Mouse (Mus musculus): ENCODE measurements around the gene Slc16a4. TPM values are rescaled to one million over a fixed set of nuclear protein-coding genes. Genes with fewer than 3 reads are reported as not detected.
A peak's percentile ranks its signal among the peaks of the same experiment; 100 is the strongest.

Slc16a4 gene
- polyA plus RNA-seq, 1 experiment from 2014 or later: 2.1 TPM

DNA sequence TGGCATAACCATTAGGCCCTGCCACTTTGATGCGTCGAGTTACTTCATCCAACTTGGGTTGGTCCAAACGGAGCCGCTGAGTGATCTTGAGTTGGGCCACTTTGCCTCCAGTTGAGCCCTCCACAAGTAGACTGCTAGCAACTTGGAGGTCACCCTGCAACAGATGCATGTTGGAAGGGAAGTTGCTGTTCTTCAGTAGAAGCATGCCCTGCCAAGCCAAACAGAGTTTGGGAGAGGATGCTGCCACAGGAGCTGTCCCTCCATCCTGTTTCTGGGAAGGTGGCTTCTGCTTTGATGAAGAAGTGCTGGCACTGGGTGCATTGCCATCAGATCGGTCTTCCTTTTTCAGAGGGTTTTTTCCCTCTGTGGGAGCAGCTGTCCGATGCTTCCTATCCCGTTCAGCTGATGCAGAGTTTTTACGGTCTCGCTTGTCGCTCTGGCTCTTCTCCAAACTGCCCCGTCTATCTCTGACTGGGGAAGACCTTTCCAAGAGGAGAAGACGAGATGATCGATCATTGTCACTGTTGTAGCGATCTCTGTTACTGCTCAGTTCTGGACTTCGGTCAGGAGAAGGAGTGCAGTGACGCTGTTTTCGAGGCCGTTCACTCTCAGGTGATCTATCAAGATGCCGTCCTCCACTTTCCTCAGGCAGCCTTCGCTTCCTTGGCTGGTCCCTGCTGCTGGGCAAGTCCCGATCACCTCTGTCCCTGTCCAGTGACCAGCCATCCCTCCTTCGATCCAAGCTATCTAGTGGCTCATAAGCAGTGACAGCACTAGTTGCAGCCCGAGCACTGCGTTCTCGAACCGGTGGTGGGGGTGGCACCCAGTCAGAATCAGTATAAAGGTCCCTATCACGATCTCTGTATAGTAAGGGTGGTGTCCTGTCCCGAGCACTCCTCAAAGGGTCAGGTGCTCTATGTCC, 39.7 kb downstream of the Slc16a4 start:
- peak overlapping the region; percentile 99 for H3K4me3 ChIP-seq (ENCODE audit: low read length)
- no peak overlapping the region for H3K27ac ChIP-seq (ENCODE audit: low read length)
- H3K4me1 ChIP-seq (replicated peaks; ENCODE audit: control insufficient read depth, insufficient read depth, low read length): peaks cover 25% of the 10 kb centered on the region
- peaks cover 17% of the 10 kb centered on the region for H3K36me3 ChIP-seq (ENCODE audit: control insufficient read depth, insufficient read depth, low read length)
- peak overlapping the region; percentile 94 for H3K4me2 ChIP-seq (ENCODE audit: low read depth, low read length)
- no peak for ATAC-seq (ENCODE audit: low read depth)
- H3K27me3 ChIP-seq (ENCODE audit: control insufficient read depth, insufficient read depth, low read depth, low read length): no peaks in the 10 kb centered on the region
- H3K9me3 ChIP-seq (ENCODE audit: control insufficient read depth, low read length): no peaks in the 10 kb centered on the region
- peak overlapping the region; percentile 96 for H3K9ac ChIP-seq (ENCODE audit: low read length)
- WGBS: 45% methylated on average over 28 of the region's 28 CpGs

DNA sequence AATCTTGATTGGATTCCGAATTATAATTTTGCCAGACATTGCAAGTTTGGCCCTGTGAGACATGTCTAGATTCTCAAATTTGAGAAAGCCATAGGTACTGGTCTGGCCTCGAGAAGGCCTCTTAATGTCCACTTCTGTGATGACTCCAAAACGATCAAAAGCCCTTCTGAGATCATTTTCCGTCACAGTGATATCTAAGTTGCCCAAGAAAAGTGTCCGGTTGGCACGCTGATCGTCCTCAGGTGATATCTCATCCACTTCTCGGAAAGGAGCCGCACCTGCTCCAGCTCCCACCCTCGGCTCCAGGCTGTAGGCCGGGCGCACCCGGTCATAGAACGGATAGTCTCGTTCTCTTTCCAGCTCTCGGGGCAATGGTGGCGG, 40.7 kb downstream of the Slc16a4 start:
- WGBS: 14% methylated on average over 17 of the region's 17 CpGs
- Histone ChIP-seq H3K36me3 (ENCODE audit: control insufficient read depth, insufficient read depth, low read length) (peaks cover 14% of the 10 kb centered on the region), H3K4me1 (replicated peaks; ENCODE audit: control insufficient read depth, insufficient read depth, low read length) (peaks cover 21% of the 10 kb centered on the region), H3K27me3 (ENCODE audit: control insufficient read depth, insufficient read depth, low read depth, low read length) (no peaks in the 10 kb centered on the region), H3K4me2 (ENCODE audit: low read depth, low read length) (peak overlapping the region; percentile 94), H3K4me3 (ENCODE audit: low read length) (peak overlapping the region; percentile 99), H3K9ac (ENCODE audit: low read length) (peak overlapping the region; percentile 96), H3K9me3 (ENCODE audit: control insufficient read depth, low read length) (no peaks in the 10 kb centered on the region), H3K27ac (ENCODE audit: low read length) (no peak overlapping the region; the same call in 1 of the 2 replicates)
- no peak for ATAC-seq (ENCODE audit: low read depth)

DNA sequence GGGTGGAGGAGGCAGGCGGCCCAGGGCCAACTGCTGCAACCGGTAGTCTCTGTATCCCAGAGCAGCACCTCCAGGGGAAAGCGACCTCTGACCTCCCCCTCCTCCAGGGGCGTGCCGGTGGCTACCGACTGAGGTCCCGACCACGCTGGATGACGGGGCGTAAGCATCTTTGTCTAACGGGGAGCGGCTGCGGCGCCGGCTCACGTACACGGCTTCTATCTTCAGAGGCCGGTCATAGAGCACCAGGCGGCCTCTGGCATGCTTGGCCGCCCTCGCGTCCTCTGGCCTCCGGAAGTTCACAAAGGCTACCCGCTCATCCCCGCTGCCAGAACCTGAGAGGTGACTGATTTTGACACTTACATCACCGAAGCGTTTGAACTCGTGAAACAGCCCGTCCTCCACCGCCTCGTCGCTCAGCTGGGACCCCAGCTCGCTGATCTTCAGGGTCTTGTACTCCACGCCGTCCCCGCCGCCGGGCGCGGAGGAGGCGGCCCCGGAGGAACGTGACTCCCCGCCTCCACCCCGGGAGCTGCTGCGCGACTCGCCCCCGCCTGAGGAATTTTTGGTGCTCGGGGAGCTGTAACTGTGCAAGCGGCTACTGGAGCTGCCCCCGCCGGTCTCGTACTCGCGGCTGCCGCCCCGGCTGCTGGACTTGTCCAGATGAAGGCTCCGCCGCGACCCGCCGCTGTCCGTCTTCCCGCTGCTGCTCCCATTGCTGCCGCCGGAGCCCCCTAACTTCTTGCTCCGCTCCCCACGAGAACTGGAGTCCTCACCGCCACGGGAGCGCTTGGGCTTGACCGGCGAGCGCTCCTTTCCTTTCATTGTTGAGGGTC, 41.3 kb downstream of the Slc16a4 start:
- Histone ChIP-seq H3K36me3 (ENCODE audit: control insufficient read depth, insufficient read depth, low read length) (peaks cover 14% of the 10 kb centered on the region), H3K27me3 (ENCODE audit: control insufficient read depth, insufficient read depth, low read depth, low read length) (no peaks in the 10 kb centered on the region), H3K27ac (ENCODE audit: low read length) (peak overlapping the region; percentile 95), H3K4me3 (ENCODE audit: low read length) (peak overlapping the region; percentile 99), H3K4me1 (replicated peaks; ENCODE audit: control insufficient read depth, insufficient read depth, low read length) (peaks cover 21% of the 10 kb centered on the region), H3K4me2 (ENCODE audit: low read depth, low read length) (peak overlapping the region; percentile 94), H3K9me3 (ENCODE audit: control insufficient read depth, low read length) (no peaks in the 10 kb centered on the region), H3K9ac (ENCODE audit: low read length) (peak overlapping the region; percentile 96)
- peak; percentile 12; the same call in 1 of the 2 replicates for ATAC-seq (ENCODE audit: low read depth)
- under 1% methylated on average over 71 of the region's 75 CpGs for WGBS

DNA sequence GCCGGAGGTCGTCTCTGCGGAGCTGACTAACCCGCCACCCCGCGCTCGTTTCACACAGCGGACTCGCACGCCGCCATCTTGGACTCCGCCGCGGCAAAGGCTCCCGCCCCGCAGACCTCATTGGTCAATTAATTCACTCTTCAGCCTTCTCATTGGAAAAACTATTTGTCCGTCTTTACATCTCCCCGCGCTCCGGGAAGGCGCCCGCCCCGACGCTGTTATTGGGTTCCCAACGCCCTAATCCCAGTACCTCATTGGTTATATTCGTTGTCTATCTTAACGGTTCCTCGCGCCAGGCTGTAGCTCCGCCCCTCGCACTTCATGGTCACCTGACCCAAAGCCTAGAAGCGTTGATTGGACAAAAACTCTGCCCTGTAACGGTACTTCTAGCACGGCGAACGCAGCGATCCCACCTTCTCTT, 41.9 kb downstream of the Slc16a4 start:
- H3K36me3 ChIP-seq (ENCODE audit: control insufficient read depth, insufficient read depth, low read length): peaks cover 14% of the 10 kb centered on the region
- H3K4me3 ChIP-seq (ENCODE audit: low read length): peak overlapping the region; percentile 99
- no peaks in the 10 kb centered on the region for H3K27me3 ChIP-seq (ENCODE audit: control insufficient read depth, insufficient read depth, low read depth, low read length)
- H3K4me1 ChIP-seq (replicated peaks; ENCODE audit: control insufficient read depth, insufficient read depth, low read length): peaks cover 21% of the 10 kb centered on the region
- ATAC-seq (ENCODE audit: low read depth): peak; percentile 96
- under 1% methylated on average over 37 of the region's 37 CpGs for WGBS
- peak overlapping the region; percentile 99 for H3K27ac ChIP-seq (ENCODE audit: low read length)
- H3K9me3 ChIP-seq (ENCODE audit: control insufficient read depth, low read length): no peaks in the 10 kb centered on the region
- H3K4me2 ChIP-seq (ENCODE audit: low read depth, low read length): peak overlapping the region; percentile 36
- H3K9ac ChIP-seq (ENCODE audit: low read length): peak overlapping the region; percentile 96

DNA sequence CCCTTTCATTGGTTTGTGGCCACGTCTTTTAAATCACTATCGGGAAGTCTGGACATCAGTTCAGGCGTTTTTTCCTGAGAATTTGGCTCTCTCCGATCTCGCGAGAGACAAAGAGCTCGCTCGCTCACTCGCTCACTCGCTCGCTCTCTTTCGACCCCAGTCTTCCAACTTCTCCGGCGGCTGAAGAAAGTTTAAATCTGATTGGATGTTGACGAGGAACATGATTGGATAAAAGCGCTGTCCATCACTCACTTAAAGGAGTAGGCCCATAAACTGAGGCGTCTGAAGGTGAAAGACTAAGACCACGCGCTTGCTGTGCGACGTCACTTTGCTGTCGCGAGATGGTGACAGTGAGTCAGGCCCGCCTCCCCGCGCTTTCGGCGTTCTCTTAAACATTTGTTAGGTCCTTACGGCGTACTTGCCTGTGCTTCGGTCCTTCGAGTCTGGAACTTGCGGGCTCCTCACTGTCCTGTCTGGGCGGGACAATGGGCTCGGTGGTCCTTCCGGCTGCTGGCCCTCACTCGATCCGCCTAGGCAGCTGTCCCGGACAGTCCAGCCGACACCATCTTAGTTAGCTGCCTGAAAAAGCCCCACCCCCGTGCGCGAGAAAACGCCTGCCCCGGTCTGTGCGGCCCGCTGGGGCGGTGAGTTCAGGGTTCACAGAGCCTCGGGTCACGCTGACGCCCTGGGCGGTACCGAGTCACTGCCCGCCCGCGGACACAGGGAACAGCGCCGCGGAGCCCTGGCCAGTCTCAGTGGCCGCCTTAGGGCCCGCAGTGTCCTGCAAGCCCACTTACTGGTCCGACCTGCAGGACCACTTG, 42.6 kb downstream of the Slc16a4 start, which contains the start of gene Rbm15:
Gene Rbm15, minus strand, starts transcription at position 293 of the 821 bp plus-strand sequence.
- Histone ChIP-seq H3K9me3 (ENCODE audit: control insufficient read depth, low read length) (no peaks in the 10 kb centered on the region), H3K36me3 (ENCODE audit: control insufficient read depth, insufficient read depth, low read length) (peaks cover 14% of the 10 kb centered on the region), H3K27me3 (ENCODE audit: control insufficient read depth, insufficient read depth, low read depth, low read length) (no peaks in the 10 kb centered on the region), H3K27ac (ENCODE audit: low read length) (peak within 1 kb of the TSS; percentile 99), H3K4me2 (ENCODE audit: low read depth, low read length) (peak within 1 kb of the TSS; percentile 94), H3K4me3 (ENCODE audit: low read length) (peak within 1 kb of the TSS; percentile 99), H3K4me1 (replicated peaks; ENCODE audit: control insufficient read depth, insufficient read depth, low read length) (peaks cover 21% of the 10 kb centered on the region), H3K9ac (ENCODE audit: low read length) (peak within 1 kb of the TSS; percentile 96)
- under 1% methylated on average over 62 of the region's 62 CpGs for WGBS
- peak; percentile 93 for ATAC-seq (ENCODE audit: low read depth)

DNA sequence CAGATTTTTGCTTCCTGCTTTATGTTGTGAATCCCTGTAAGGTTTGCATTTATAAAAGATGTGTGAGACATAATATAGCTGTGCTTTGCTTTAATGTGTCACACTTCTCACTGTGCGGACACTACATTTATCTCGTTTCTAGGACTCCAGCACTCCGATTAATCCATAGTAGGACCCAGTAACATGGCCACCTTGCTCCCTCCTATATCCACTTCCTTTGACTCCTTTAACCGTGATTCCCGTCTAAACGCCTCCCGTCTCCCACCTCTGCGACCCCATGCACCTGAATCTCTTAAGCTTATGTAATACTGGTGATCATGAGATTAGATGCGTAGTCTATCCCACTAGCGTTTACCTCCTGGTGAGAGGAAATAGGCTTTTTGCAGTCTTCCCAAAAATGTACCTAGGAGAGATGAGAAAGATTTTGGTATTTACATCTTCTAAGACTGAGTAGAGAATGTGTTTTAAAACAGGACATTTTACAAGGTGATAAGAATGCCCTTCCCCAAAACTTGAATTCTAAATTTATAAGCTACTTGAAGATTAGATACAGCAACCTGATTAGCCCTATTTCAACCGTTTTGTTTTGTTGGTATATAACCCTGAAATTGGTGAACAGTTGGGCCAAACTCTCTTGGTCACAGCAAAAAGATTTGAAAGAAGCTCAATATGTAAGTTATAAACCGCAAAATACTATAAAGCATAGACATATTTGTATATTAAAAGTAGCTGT, 43.3 kb downstream of the Slc16a4 start:
- Histone ChIP-seq H3K27ac (ENCODE audit: low read length) (peak overlapping the region; percentile 99), H3K4me3 (ENCODE audit: low read length) (peak overlapping the region; percentile 82), H3K36me3 (ENCODE audit: control insufficient read depth, insufficient read depth, low read length) (peaks cover 14% of the 10 kb centered on the region), H3K4me1 (replicated peaks; ENCODE audit: control insufficient read depth, insufficient read depth, low read length) (peaks cover 21% of the 10 kb centered on the region), H3K9me3 (ENCODE audit: control insufficient read depth, low read length) (no peaks in the 10 kb centered on the region), H3K27me3 (ENCODE audit: control insufficient read depth, insufficient read depth, low read depth, low read length) (no peaks in the 10 kb centered on the region), H3K4me2 (ENCODE audit: low read depth, low read length) (peak overlapping the region; percentile 62), H3K9ac (ENCODE audit: low read length) (peak overlapping the region; percentile 95)
- no peak for ATAC-seq (ENCODE audit: low read depth)
- 11% methylated on average over 12 of the region's 12 CpGs for WGBS

DNA sequence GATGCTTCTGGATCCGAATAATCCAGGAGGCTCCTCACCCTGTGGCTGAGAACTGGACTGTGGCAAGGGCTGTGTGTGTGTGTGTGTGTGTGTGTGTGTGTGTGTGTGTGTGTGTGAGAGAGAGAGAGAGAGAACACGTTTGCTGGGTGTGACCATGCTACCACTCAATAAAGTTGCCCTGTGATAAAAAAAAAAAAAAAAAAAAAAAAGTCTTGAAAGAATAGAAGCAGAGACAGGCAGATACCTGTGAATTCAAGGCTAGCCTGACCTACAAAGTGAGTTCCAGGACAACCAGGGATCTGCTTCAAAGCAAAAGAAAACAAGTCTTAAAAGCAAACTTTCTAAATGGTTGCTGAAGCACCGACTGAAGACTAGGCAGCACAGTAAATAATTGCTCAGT, 52.9 kb downstream of the Slc16a4 start:
- H3K4me2 ChIP-seq (ENCODE audit: low read depth, low read length): no peak overlapping the region
- no peaks in the 10 kb centered on the region for H3K9me3 ChIP-seq (ENCODE audit: control insufficient read depth, low read length)
- no peak overlapping the region for H3K27ac ChIP-seq (ENCODE audit: low read length)
- no peaks in the 10 kb centered on the region for H3K36me3 ChIP-seq (ENCODE audit: control insufficient read depth, insufficient read depth, low read length)
- no peaks in the 10 kb centered on the region for H3K27me3 ChIP-seq (ENCODE audit: control insufficient read depth, insufficient read depth, low read depth, low read length)
- H3K9ac ChIP-seq (ENCODE audit: low read length): no peak overlapping the region
- no peak for ATAC-seq (ENCODE audit: low read depth)
- WGBS: 38% methylated on average over 3 of the region's 3 CpGs
- H3K4me3 ChIP-seq (ENCODE audit: low read length): no peak overlapping the region
- H3K4me1 ChIP-seq (replicated peaks; ENCODE audit: control insufficient read depth, insufficient read depth, low read length): no peaks in the 10 kb centered on the region

DNA sequence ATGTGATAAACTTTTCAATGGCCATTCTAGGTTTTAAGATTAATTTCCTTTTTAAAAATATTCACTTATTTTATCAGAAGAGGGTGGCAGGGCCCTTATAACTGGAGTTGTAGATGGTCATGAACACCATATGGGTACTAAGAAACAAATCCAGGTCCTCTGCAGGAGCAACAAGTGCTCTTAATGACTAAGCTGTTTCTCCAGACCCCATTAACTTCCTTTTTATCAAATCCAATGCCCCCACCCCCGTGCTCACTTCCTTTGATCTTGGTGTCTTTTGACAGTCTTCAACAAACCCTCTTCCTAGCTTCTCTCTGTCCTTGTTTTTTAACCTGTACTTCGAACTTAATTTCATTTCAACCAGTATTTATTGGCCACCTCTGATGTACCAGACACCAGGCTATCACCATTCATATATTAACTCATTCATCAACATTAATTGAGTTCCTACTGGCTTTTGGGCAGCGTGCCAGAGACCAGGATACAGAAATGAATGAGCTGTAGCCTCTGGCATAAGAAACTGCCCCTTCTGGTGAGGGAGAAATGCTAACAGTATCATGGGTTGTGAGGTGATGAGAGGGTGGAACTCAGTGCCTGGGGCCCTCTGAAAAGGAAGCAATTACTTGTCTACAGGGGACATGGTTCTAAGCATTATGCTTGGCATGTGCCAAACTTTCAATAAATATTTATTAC, 54.1 kb downstream of the Slc16a4 start:
- 17% methylated on average over 3 of the region's 3 CpGs for WGBS
- Histone ChIP-seq H3K9me3 (ENCODE audit: control insufficient read depth, low read length) (no peaks in the 10 kb centered on the region), H3K9ac (ENCODE audit: low read length) (no peak overlapping the region), H3K4me3 (ENCODE audit: low read length) (no peak overlapping the region), H3K36me3 (ENCODE audit: control insufficient read depth, insufficient read depth, low read length) (no peaks in the 10 kb centered on the region), H3K27me3 (ENCODE audit: control insufficient read depth, insufficient read depth, low read depth, low read length) (no peaks in the 10 kb centered on the region), H3K27ac (ENCODE audit: low read length) (no peak overlapping the region), H3K4me2 (ENCODE audit: low read depth, low read length) (no peak overlapping the region), H3K4me1 (replicated peaks; ENCODE audit: control insufficient read depth, insufficient read depth, low read length) (no peaks in the 10 kb centered on the region)
- ATAC-seq (ENCODE audit: low read depth): no peak
